Mouse (Mus musculus): ENCODE results near the gene Pear1. TPM values are rescaled to one million over a fixed set of nuclear protein-coding genes. Genes with fewer than 3 reads are reported as not detected.

Pear1 gene
- total RNA-seq, 2 experiments from 2014 or later, result 20.8 to 26.2 TPM

- no peak for DNase-seq (ENCODE audit: low spot score in 2 of 2)
Observed at GRCm38 (mm10) chr3:87811297-87811696, 12.8 kb downstream of the Pear1 start.

- DNase-seq (ENCODE audit: low spot score in 2 of 2), result no peak
Observed at GRCm38 (mm10) chr3:87809322-87809962, 14.7 kb downstream of the Pear1 start.

GRCm38 (mm10) chr3:87804038-87804677, 19.9 kb downstream of the Pear1 start:
- DNase-seq (ENCODE audit: low spot score in 2 of 2), result no peak

- no peak for DNase-seq (ENCODE audit: low spot score in 2 of 2)
Observed at GRCm38 (mm10) chr3:87801681-87802080, 22.4 kb downstream of the Pear1 start.

GRCm38 (mm10) chr3:87796736-87797334, 27.3 kb downstream of the Pear1 start, which contains the start of gene Insrr:
Gene Insrr, plus strand, starts transcription at chr3:87796951.
- DNase-seq (ENCODE audit: low spot score in 2 of 2), result peak in 1 of 2 experiments; percentile 60

- DNase-seq (ENCODE audit: low spot score in 2 of 2), result peak; percentile 60 to 72
Observed at GRCm38 (mm10) chr3:87795336-87796277, 28.5 kb downstream of the Pear1 start.

- DNase-seq (ENCODE audit: low spot score in 2 of 2), result no peak
Observed at GRCm38 (mm10) chr3:87794922-87795325, 29.2 kb downstream of the Pear1 start, which contains the start of gene Ntrk1. Gene Ntrk1, minus strand, starts transcription at chr3:87795162.

GRCm38 (mm10) chr3:87789768-87790167, 34.3 kb downstream of the Pear1 start:
- DNase-seq (ENCODE audit: low spot score in 2 of 2), result no peak

- no peak for DNase-seq (ENCODE audit: low spot score in 2 of 2)
Observed at GRCm38 (mm10) chr3:87789248-87789647, 34.9 kb downstream of the Pear1 start.

- no peak for DNase-seq (ENCODE audit: low spot score in 2 of 2)
Observed at GRCm38 (mm10) chr3:87785626-87786214, 38.4 kb downstream of the Pear1 start.

GRCm38 (mm10) chr3:87785156-87785555, 39.0 kb downstream of the Pear1 start:
- no peak for DNase-seq (ENCODE audit: low spot score in 2 of 2)

GRCm38 (mm10) chr3:87783282-87784023, 40.7 kb downstream of the Pear1 start:
- no peak for DNase-seq (ENCODE audit: low spot score in 2 of 2)

GRCm38 (mm10) chr3:87779086-87779485, 45.0 kb downstream of the Pear1 start:
- no peak for DNase-seq (ENCODE audit: low spot score in 2 of 2)

GRCm38 (mm10) chr3:87778283-87778682, 45.8 kb downstream of the Pear1 start:
- no peak for DNase-seq (ENCODE audit: low spot score in 2 of 2)

GRCm38 (mm10) chr3:87771088-87771487, 53.0 kb downstream of the Pear1 start:
- DNase-seq (ENCODE audit: low spot score in 2 of 2), result no peak

GRCm38 (mm10) chr3:87770280-87770679, 53.8 kb downstream of the Pear1 start:
- DNase-seq (ENCODE audit: low spot score in 2 of 2), result no peak

- DNase-seq (ENCODE audit: low spot score in 2 of 2), result no peak
Observed at GRCm38 (mm10) chr3:87769506-87769905, 54.6 kb downstream of the Pear1 start.

- peak; percentile 84 to 85 for DNase-seq (ENCODE audit: low spot score in 2 of 2)
Observed at GRCm38 (mm10) chr3:87768844-87769243, 55.3 kb downstream of the Pear1 start.

- DNase-seq (ENCODE audit: low spot score in 2 of 2), result no peak
Observed at GRCm38 (mm10) chr3:87768431-87768830, 55.7 kb downstream of the Pear1 start.

GRCm38 (mm10) chr3:87767764-87768163, 56.3 kb downstream of the Pear1 start:
- DNase-seq (ENCODE audit: low spot score in 2 of 2), result no peak

Measured in gastrocnemius, postnatal 4 days (tissue).